Comparison of ENCODE assay signal across 8 mouse cellular contexts in genomic region chr11:29693576-29694410, GRCm38 (mm10). TPM values are rescaled to one million over a fixed set of nuclear protein-coding genes. Genes with fewer than 3 reads are reported as not detected.
DNase-seq lines count a peak whose midpoint lies in the region; ATAC-seq and TF ChIP-seq lines count a peak whose summit lies in the region.

No protein-coding gene starts in this region.

- TF ChIP-seq CTCF in liver, postnatal 0 days (IDR thresholded peaks at IDR 0.05; ENCODE audit: low read depth): peak; percentile 81

- intact Hi-C loops in heart, postnatal 14 days (cut with DNase I): loop anchor here (2.0 to 10.0 kb wide), 4 partner anchors 66 to 331 kb away; partner anchors contain the start of genes Ccdc88a, Clhc1 and Eml6

- no peaks in the 10 kb centered on the region for H3K36me3 ChIP-seq in forebrain, embryonic 14.5 days (ENCODE audit: control insufficient read depth, insufficient read depth, low read length)
- 0 out of 2 replicates have a peak, but pooled peaks cover 4% of the 10 kb centered on the region for H3K36me3 ChIP-seq in liver, postnatal 0 days (replicated peaks; ENCODE audit: insufficient read depth, low read length)
- peaks cover 4% of the 10 kb centered on the region; the same call in 1 of the 2 replicates for H3K36me3 ChIP-seq in neural tube, embryonic 13.5 days

- H3K27me3 ChIP-seq in forebrain, embryonic 14.5 days (replicated peaks; ENCODE audit: control insufficient read depth, insufficient read depth, low read length): no peaks in the 10 kb centered on the region
- H3K27me3 ChIP-seq in liver, postnatal 0 days (ENCODE audit: insufficient read depth, low read length): no peaks in the 10 kb centered on the region
- H3K27me3 ChIP-seq in neural tube, embryonic 13.5 days: no peaks in the 10 kb centered on the region

- H3K4me3 ChIP-seq in forebrain, embryonic 14.5 days (ENCODE audit: low read depth, low read length): peak overlapping the region; percentile 97
- peak overlapping the region; percentile 95 for H3K4me3 ChIP-seq in liver, postnatal 0 days (ENCODE audit: low read depth, low read length)
- peak overlapping the region; percentile 97 for H3K4me3 ChIP-seq in neural tube, embryonic 13.5 days

- peak overlapping the region; percentile 100 for H3K9ac ChIP-seq in forebrain, embryonic 14.5 days (ENCODE audit: low read length)
- H3K9ac ChIP-seq in liver, postnatal 0 days (replicated peaks): peak overlapping the region; percentile 90
- peak overlapping the region; percentile 99 for H3K9ac ChIP-seq in neural tube, embryonic 13.5 days

- H3K4me1 ChIP-seq in forebrain, embryonic 14.5 days (ENCODE audit: control insufficient read depth, insufficient read depth, low read length): peaks cover 14% of the 10 kb centered on the region
- H3K4me1 ChIP-seq in liver, postnatal 0 days (ENCODE audit: insufficient read depth): peaks cover 3% of the 10 kb centered on the region; the same call in 1 of the 2 replicates
- H3K4me1 ChIP-seq in neural tube, embryonic 13.5 days (replicated peaks): peaks cover 28% of the 10 kb centered on the region

- TF ChIP-seq EP300 in liver, postnatal 0 days (IDR thresholded peaks at IDR 0.05; ENCODE audit: low read depth): no peak

- ATAC-seq in cerebellum, adult (ENCODE audit: insufficient number of reproducible peaks, low FRiP score, low TSS enrichment): peak; percentile 43
- ATAC-seq in forebrain, embryonic 14.5 days: peak; percentile 93
- ATAC-seq in liver, postnatal 0 days: peak; percentile 50
- peak; percentile 94 for ATAC-seq in neural tube, embryonic 13.5 days (ENCODE audit: low read depth)

- H3K9me3 ChIP-seq in forebrain, embryonic 14.5 days (replicated peaks; ENCODE audit: control insufficient read depth, low read length): no peaks in the 10 kb centered on the region
- H3K9me3 ChIP-seq in liver, postnatal 0 days (ENCODE audit: low read length): no peaks in the 10 kb centered on the region
- H3K9me3 ChIP-seq in neural tube, embryonic 13.5 days: no peaks in the 10 kb centered on the region

- peak overlapping the region; percentile 71 for H3K4me2 ChIP-seq in forebrain, embryonic 14.5 days (ENCODE audit: low read length)
- H3K4me2 ChIP-seq in liver, postnatal 0 days (ENCODE audit: low read depth, low read length): peak overlapping the region; percentile 92
- peak overlapping the region; percentile 71 for H3K4me2 ChIP-seq in neural tube, embryonic 13.5 days

- whole genome bisulfite sequencing in forebrain, embryonic 14.5 days: under 1% methylated on average over 42 of the region's 53 CpGs
- WGBS in liver, postnatal 0 days (ENCODE audit: insufficient replicate concordance): under 1% methylated on average over 50 of the region's 53 CpGs
- under 1% methylated on average over 52 of the region's 53 CpGs for WGBS in neural tube, embryonic 13.5 days

- peak overlapping the region; percentile 99 for H3K27ac ChIP-seq in forebrain, embryonic 14.5 days (ENCODE audit: low read depth, low read length)
- H3K27ac ChIP-seq in liver, postnatal 0 days (ENCODE audit: low read depth): peak overlapping the region; percentile 96
- H3K27ac ChIP-seq in neural tube, embryonic 13.5 days (replicated peaks): peak overlapping the region; percentile 99

- DNase-seq in ES-CJ7 (ENCODE audit: low read depth, low spot score): peak; percentile 94
- peak; percentile 95 for DNase-seq in forebrain, embryonic 14.5 days (ENCODE audit: low spot score)
- DNase-seq in heart, postnatal 14 days: peak; percentile 87 to 89
- DNase-seq in layer of hippocampus, adult 11-12 months (ENCODE audit: low spot score): peak; percentile 91
- DNase-seq in liver, postnatal 0 days: peak; percentile 88
- DNase-seq in telencephalon, adult 2 months (ENCODE audit: low read depth, low spot score): peak; percentile 58

RNA-seq across cellular contexts. Expression of gene Rtn4, which starts 1.0 kb away (rescaled TPM):
- 97.5 and 133 TPM in 2 replicates for polyA plus RNA-seq in forebrain, embryonic 14.5 days (2014; fragmentation: Nextera tagmentation; extraction: Ambion mirVana)
- 100 to 1,000 TPM; 113 to 115 TPM for total RNA-seq in heart, postnatal 14 days (2021)
- 57.1 and 59.3 TPM in 2 replicates for polyA plus RNA-seq in liver, postnatal 0 days (2015; fragmentation: Nextera tagmentation; extraction: Ambion mirVana)
- polyA plus RNA-seq in neural tube, embryonic 13.5 days (2015; fragmentation: Nextera tagmentation; extraction: Ambion mirVana): 115 and 118 TPM in 2 replicates

Comparison
In these comparisons a context has a peak if more than half of its experiments do, and no peak if none do; other contexts are left out.
1. Peak in every context shown above with its lines: DNase-seq, ATAC-seq, H3K4me3 ChIP-seq and H3K27ac ChIP-seq.
2. ATAC-seq: peak in every context shown above with its lines; median percentile 94 in neural tube, embryonic 13.5 days; 93 in forebrain, embryonic 14.5 days; 50 in liver, postnatal 0 days; 43 in cerebellum, adult.